Mouse (Mus musculus) liver, postnatal 0 days (tissue): ENCODE measurements around the gene Ntm. TPM values are rescaled to one million over a fixed set of nuclear protein-coding genes. Genes with fewer than 3 reads are reported as not detected.

Experiments
- ATAC-seq: fragments of 200-750 bp; cut with Nextera tagmentation; 2 replicates; pipeline ENCODE4 v1.8.0; 2017; ENCODE audit warnings: mild to moderate bottlenecking, moderate library complexity
- DNase-seq: peaks from one replicate; pipeline ENCODE4 v3.0.0-alpha.2; 2016
- H3K27ac ChIP-seq: fragments of 300-500 bp; sonication (generic); 2 replicates; pipeline ENCODE4 v1.5.1; 2014; ENCODE audit warnings: antibody characterized with exemption, moderate library complexity, mild to moderate bottlenecking, low read depth
- H3K27me3 ChIP-seq: fragments of 300-500 bp; sonication (generic); 2 replicates; pipeline ENCODE4 v1.6.1; 2014; ENCODE audit warnings: low read length, control low read depth, mixed read lengths; ENCODE audit not compliant: insufficient read depth
- H3K36me3 ChIP-seq: fragments of 300-500 bp; sonication (generic); replicated peaks from 2 replicates; pipeline ENCODE4 v1.6.1; 2014; ENCODE audit warnings: mild to moderate bottlenecking, control low read depth, low read length, moderate library complexity, mixed read lengths; ENCODE audit not compliant: insufficient read depth
- H3K4me1 ChIP-seq: fragments of 300-500 bp; sonication (generic); 2 replicates; pipeline ENCODE4 v1.6.1; 2014; ENCODE audit warnings: antibody characterized with exemption, mild to moderate bottlenecking, control low read depth; ENCODE audit not compliant: insufficient read depth
- H3K4me2 ChIP-seq: fragments of 300-500 bp; sonication (generic); 2 replicates; pipeline ENCODE4 v1.6.1; 2014; ENCODE audit warnings: low read depth, mild to moderate bottlenecking, low read length, moderate library complexity, mixed read lengths
- H3K4me3 ChIP-seq: fragments of 300-500 bp; sonication (generic); 2 replicates; pipeline ENCODE4 v1.5.1; 2014; ENCODE audit warnings: low read depth, low read length
- H3K9ac ChIP-seq: fragments of 300-500 bp; sonication (generic); replicated peaks from 2 replicates; pipeline ENCODE4 v1.6.1; 2014; ENCODE audit warnings: mild to moderate bottlenecking, moderate library complexity
- H3K9me3 ChIP-seq: fragments of 300-500 bp; sonication (generic); 2 replicates; pipeline ENCODE4 v1.6.1; 2016; ENCODE audit warnings: mild to moderate bottlenecking, control low read depth, low read length, mixed read lengths
- CTCF ChIP-seq: sonication (generic); IDR thresholded peaks from 2 replicates; pipeline ENCODE4 v1.5.1; 2016; ENCODE audit warnings: antibody characterized with exemption, low read depth
- EP300 ChIP-seq: IDR thresholded peaks from 2 replicates; pipeline ENCODE4 v1.6.1; 2016; ENCODE audit warnings: antibody characterized with exemption, low read depth, mild to moderate bottlenecking
- WGBS: fragments of 180-500 bp; shearing (Covaris S2); extraction: QIAGEN DNeasy Blood & Tissue Kit; methylation state at CpG from one replicate; pipeline ENCODE4 v1.1.7; 2014; ENCODE audit not compliant: insufficient replicate concordance; 5-methylcytosine and 5-hydroxymethylcytosine counted together
- polyA plus RNA-seq: library from polyadenylated mRNA; unstranded; fragments of >200 nt; fragmentation: Nextera tagmentation; extraction: Ambion mirVana; gene quantifications from 2 replicates; pipeline ENCODE4 v1.2.1, GENCODE M21; 2015

The Ntm gene
- polyA plus RNA-seq, 1 experiment from 2014 or later, result 1.00 TPM

GRCm38 (mm10) chr9:29802071-29802705 is 160.8 kb downstream of the Ntm start:
- Histone ChIP-seq H3K9me3 (no peaks in the 10 kb centered on the region), H3K9ac (no peak overlapping the region), H3K4me2 (no peak overlapping the region), H3K27ac (no peak overlapping the region), H3K4me1 (no peaks in the 10 kb centered on the region), H3K27me3 (no peaks in the 10 kb centered on the region), H3K36me3 (no peaks in the 10 kb centered on the region), H3K4me3 (no peak overlapping the region)
- 65% methylated on average over 12 of the region's 12 CpGs for WGBS
- no peak for TF ChIP-seq EP300
- TF ChIP-seq CTCF, result no peak
- ATAC-seq, result no peak
- no peak for DNase-seq

GRCm38 (mm10) chr9:29796281-29796680 is 166.7 kb downstream of the Ntm start:
- H3K9me3 ChIP-seq, result no peaks in the 10 kb centered on the region
- H3K4me2 ChIP-seq, result no peak overlapping the region
- no peaks in the 10 kb centered on the region; the same call in 1 of the 2 replicates for H3K4me1 ChIP-seq
- no peaks in the 10 kb centered on the region for H3K27me3 ChIP-seq
- TF ChIP-seq EP300 (no peak), CTCF (no peak)
- WGBS, result 75% methylated on average over 4 of the region's 4 CpGs
- no peak overlapping the region for H3K27ac ChIP-seq
- ATAC-seq (no peak), DNase-seq (no peak)
- H3K4me3 ChIP-seq, result no peak overlapping the region
- H3K9ac ChIP-seq, result no peak overlapping the region
- no peaks in the 10 kb centered on the region for H3K36me3 ChIP-seq

GRCm38 (mm10) chr9:29791199-29791915 is 171.6 kb downstream of the Ntm start:
- no peaks in the 10 kb centered on the region; the same call in 1 of the 2 replicates for H3K4me1 ChIP-seq
- no peak for ATAC-seq
- 50% methylated on average over 10 of the region's 10 CpGs for WGBS
- no peaks in the 10 kb centered on the region for H3K9me3 ChIP-seq
- TF ChIP-seq EP300 (no peak), CTCF (no peak)
- no peak overlapping the region for H3K27ac ChIP-seq
- H3K4me3 ChIP-seq, result no peak overlapping the region
- DNase-seq, result no peak
- H3K4me2 ChIP-seq, result no peak overlapping the region
- H3K36me3 ChIP-seq, result no peaks in the 10 kb centered on the region
- H3K27me3 ChIP-seq, result no peaks in the 10 kb centered on the region
- H3K9ac ChIP-seq, result no peak overlapping the region

GRCm38 (mm10) chr9:29790017-29790416 is 172.9 kb downstream of the Ntm start:
- no peak overlapping the region for H3K27ac ChIP-seq
- 19% methylated on average over 4 of the region's 4 CpGs for WGBS

GRCm38 (mm10) chr9:29788855-29789254 is 174.1 kb downstream of the Ntm start:
- DNase-seq (no peak), ATAC-seq (no peak)
- Histone ChIP-seq H3K4me2 (no peak overlapping the region), H3K9me3 (no peaks in the 10 kb centered on the region), H3K36me3 (no peaks in the 10 kb centered on the region), H3K27me3 (no peaks in the 10 kb centered on the region), H3K4me3 (no peak overlapping the region), H3K4me1 (no peaks in the 10 kb centered on the region; the same call in 1 of the 2 replicates), H3K9ac (no peak overlapping the region), H3K27ac (no peak overlapping the region)
- no peak for TF ChIP-seq EP300
- no peak for TF ChIP-seq CTCF
- WGBS, result 74% methylated on average over 9 of the region's 9 CpGs

More at GRCm38 (mm10) chr9:29790017-29790416, 172.9 kb downstream of the Ntm start:
- Histone ChIP-seq H3K4me3 (no peak overlapping the region), H3K9me3 (no peaks in the 10 kb centered on the region), H3K36me3 (no peaks in the 10 kb centered on the region), H3K4me2 (no peak overlapping the region), H3K27me3 (no peaks in the 10 kb centered on the region), H3K4me1 (no peaks in the 10 kb centered on the region; the same call in 1 of the 2 replicates), H3K9ac (no peak overlapping the region)
- TF ChIP-seq CTCF (no peak), EP300 (no peak)
- ATAC-seq (no peak), DNase-seq (no peak)

- no peak for ATAC-seq
- Histone ChIP-seq H3K4me1 (no peaks in the 10 kb centered on the region; the same call in 1 of the 2 replicates), H3K9me3 (no peaks in the 10 kb centered on the region), H3K36me3 (no peaks in the 10 kb centered on the region), H3K4me3 (no peak overlapping the region), H3K4me2 (no peak overlapping the region), H3K27ac (no peak overlapping the region), H3K9ac (no peak overlapping the region), H3K27me3 (no peaks in the 10 kb centered on the region)
- no peak for DNase-seq
- TF ChIP-seq EP300 (no peak), CTCF (no peak)
- WGBS, result 54% methylated on average over 4 of the region's 4 CpGs
Observed at GRCm38 (mm10) chr9:29787408-29787807, 175.5 kb downstream of the Ntm start.
